Mouse (Mus musculus): ENCODE results near the gene Hnrnpc. TPM values are rescaled to one million over a fixed set of nuclear protein-coding genes. Genes with fewer than 3 reads are reported as not detected.
"Not testable (repeated sequence)": the region's sequence is repeated elsewhere in the genome, so short reads cannot be mapped to it uniquely, and the experiment has no call there.

The Hnrnpc gene
- polyA plus RNA-seq, 1 experiment from 2014 or later: 659 TPM

GRCm38 (mm10) chr14:52042359-52042758 lies 61.5 kb downstream of the Hnrnpc start, which contains the start of gene Olfr221:
TSS of gene Olfr221 (minus strand) at chr14:52042459.
- not testable (repeated sequence) for H3K36me3 ChIP-seq (ENCODE audit: insufficient read depth, low read length); H3K4me3 ChIP-seq (ENCODE audit: low read length); H3K27ac ChIP-seq (ENCODE audit: low read length); H3K4me1 ChIP-seq (ENCODE audit: insufficient read depth, low read length); H3K27me3 ChIP-seq (ENCODE audit: insufficient read depth, low read length); ATAC-seq (ENCODE audit: low FRiP score, low TSS enrichment); H3K9ac ChIP-seq (replicated peaks; ENCODE audit: low read length); H3K4me2 ChIP-seq (replicated peaks; ENCODE audit: low read depth, low read length); H3K9me3 ChIP-seq (ENCODE audit: low read length)
- 56% methylated on average over 3 of the region's 3 CpGs for WGBS

DNA sequence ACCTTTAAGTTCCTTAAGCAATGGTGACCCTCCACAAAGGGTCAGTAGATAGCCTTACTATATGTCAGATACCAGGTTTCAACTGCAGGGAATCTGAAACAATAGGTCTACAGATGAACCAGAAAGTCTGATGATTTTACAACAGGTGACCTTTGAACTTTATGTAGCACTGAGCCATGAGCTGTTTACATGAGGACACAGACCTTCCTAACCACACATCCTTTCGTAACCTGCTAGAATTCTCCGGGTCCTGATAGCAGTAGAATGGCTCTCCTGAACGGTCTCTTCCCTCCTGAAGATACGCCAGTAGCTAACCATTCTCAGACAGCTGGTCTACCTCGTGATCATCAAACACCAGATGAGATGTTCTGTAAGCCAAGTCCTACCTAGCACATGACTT lies 64.5 kb downstream of the Hnrnpc start:
- 89% methylated on average over 5 of the region's 5 CpGs for WGBS
- Histone ChIP-seq H3K4me1 (ENCODE audit: insufficient read depth, low read length) (no peaks in the 10 kb centered on the region), H3K27me3 (ENCODE audit: insufficient read depth, low read length) (no peaks in the 10 kb centered on the region), H3K4me3 (ENCODE audit: low read length) (no peak overlapping the region), H3K9ac (replicated peaks; ENCODE audit: low read length) (no peak overlapping the region), H3K36me3 (ENCODE audit: insufficient read depth, low read length) (no peaks in the 10 kb centered on the region), H3K4me2 (replicated peaks; ENCODE audit: low read depth, low read length) (no peak overlapping the region), H3K27ac (ENCODE audit: low read length) (no peak overlapping the region), H3K9me3 (ENCODE audit: low read length) (no peaks in the 10 kb centered on the region)
- no peak for ATAC-seq (ENCODE audit: low FRiP score, low TSS enrichment)

DNA sequence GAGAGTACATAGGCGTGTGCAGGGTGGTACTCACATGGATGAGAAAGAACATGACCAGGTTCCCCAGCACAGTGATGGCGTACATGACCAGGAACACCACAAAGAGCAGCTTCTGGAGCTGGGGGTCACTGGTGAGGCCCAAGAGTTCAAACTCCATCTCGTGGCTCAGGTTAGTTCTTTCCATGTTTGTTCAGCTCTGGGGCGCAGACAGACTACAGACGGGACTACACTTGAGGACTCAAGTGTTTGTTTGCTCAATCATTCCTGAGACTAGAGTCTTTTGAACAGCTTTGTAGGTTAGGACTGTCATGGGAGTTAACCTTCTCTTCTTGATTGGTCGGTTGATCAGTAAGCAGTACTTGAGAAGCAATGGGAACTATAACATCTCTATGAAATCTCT lies 67.9 kb downstream of the Hnrnpc start:
- Histone ChIP-seq H3K4me1 (ENCODE audit: insufficient read depth, low read length) (no peaks in the 10 kb centered on the region), H3K9me3 (ENCODE audit: low read length) (no peaks in the 10 kb centered on the region), H3K27ac (ENCODE audit: low read length) (no peak overlapping the region), H3K4me3 (ENCODE audit: low read length) (no peak overlapping the region), H3K36me3 (ENCODE audit: insufficient read depth, low read length) (no peaks in the 10 kb centered on the region), H3K9ac (replicated peaks; ENCODE audit: low read length) (no peak overlapping the region), H3K4me2 (replicated peaks; ENCODE audit: low read depth, low read length) (no peak overlapping the region), H3K27me3 (ENCODE audit: insufficient read depth, low read length) (no peaks in the 10 kb centered on the region)
- WGBS: 88% methylated on average over 6 of the region's 6 CpGs
- ATAC-seq (ENCODE audit: low FRiP score, low TSS enrichment): no peak

DNA sequence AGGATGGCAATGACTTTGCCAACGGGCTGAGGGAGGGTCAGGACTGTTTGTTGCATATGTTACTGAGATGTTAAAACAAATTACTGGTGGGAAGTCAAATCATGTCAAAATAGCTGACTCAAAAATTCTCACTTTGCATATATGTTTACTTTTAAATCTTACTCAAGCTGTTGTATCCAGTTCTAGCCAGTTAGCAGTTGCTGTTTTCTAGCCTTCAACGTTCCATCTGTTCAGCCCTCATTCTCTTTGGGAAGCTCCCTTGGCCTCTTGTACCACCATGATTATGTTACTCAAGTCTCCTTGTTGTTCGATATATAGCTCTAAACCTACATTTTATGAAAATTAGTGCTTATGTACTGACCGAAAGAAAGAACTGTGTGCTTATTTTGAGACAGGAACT lies 77.5 kb downstream of the Hnrnpc start:
- Histone ChIP-seq H3K4me2 (replicated peaks; ENCODE audit: low read depth, low read length) (no peak overlapping the region), H3K9me3 (ENCODE audit: low read length) (no peaks in the 10 kb centered on the region), H3K27me3 (ENCODE audit: insufficient read depth, low read length) (no peaks in the 10 kb centered on the region), H3K36me3 (ENCODE audit: insufficient read depth, low read length) (no peaks in the 10 kb centered on the region), H3K9ac (replicated peaks; ENCODE audit: low read length) (no peak overlapping the region), H3K27ac (ENCODE audit: low read length) (no peak overlapping the region), H3K4me3 (ENCODE audit: low read length) (no peak overlapping the region), H3K4me1 (ENCODE audit: insufficient read depth, low read length) (peaks cover 22% of the 10 kb centered on the region)
- no peak for ATAC-seq (ENCODE audit: low FRiP score, low TSS enrichment)
- WGBS: 86% methylated on average over 4 of the region's 4 CpGs

DNA sequence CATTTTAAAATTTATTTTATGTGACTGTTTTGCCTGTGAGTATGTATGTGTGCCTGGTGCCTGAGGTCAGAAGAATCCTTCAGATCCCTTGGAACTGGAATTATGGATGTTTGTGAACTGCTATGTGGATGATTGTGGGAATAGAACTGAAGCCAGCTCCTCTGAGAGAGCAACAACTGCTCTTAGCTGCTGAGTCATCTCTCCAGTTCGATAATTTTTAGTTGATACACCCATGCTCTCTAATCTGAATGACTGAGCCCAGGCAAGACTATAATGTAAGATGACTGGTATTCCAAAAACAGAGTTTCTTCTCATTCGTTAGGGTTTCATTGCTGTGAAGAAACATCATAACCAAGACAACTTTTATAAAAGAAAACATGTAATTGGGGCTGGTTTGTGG lies 79.7 kb downstream of the Hnrnpc start:
- Histone ChIP-seq H3K4me1 (ENCODE audit: insufficient read depth, low read length) (peaks cover 30% of the 10 kb centered on the region), H3K27me3 (ENCODE audit: insufficient read depth, low read length) (no peaks in the 10 kb centered on the region), H3K36me3 (ENCODE audit: insufficient read depth, low read length) (no peaks in the 10 kb centered on the region), H3K4me3 (ENCODE audit: low read length) (no peak overlapping the region), H3K27ac (ENCODE audit: low read length) (no peak overlapping the region), H3K4me2 (replicated peaks; ENCODE audit: low read depth, low read length) (no peak overlapping the region), H3K9ac (replicated peaks; ENCODE audit: low read length) (no peak overlapping the region), H3K9me3 (ENCODE audit: low read length) (no peaks in the 10 kb centered on the region)
- ATAC-seq (ENCODE audit: low FRiP score, low TSS enrichment): no peak
- 82% methylated on average over 2 of the region's 2 CpGs for WGBS

Other genes starting within 250 kb of the Hnrnpc start
- gene Mettl17, start 219.2 kb downstream of the Hnrnpc start, polyA plus RNA-seq (2015; fragmentation: Nextera tagmentation; extraction: Ambion mirVana): 49.1 and 57.3 TPM in 2 replicates
- 0.30 and 0.50 TPM in 2 replicates for gene Slc39a2, start 211.1 kb downstream of the Hnrnpc start, polyA plus RNA-seq (2015; fragmentation: Nextera tagmentation; extraction: Ambion mirVana)
- gene Ndrg2, start 189.9 kb downstream of the Hnrnpc start, polyA plus RNA-seq (2015; fragmentation: Nextera tagmentation; extraction: Ambion mirVana): 52.0 and 59.5 TPM in 2 replicates
- not detected in 2 replicates for gene Tppp2, start 185.6 kb downstream of the Hnrnpc start, polyA plus RNA-seq (2015; fragmentation: Nextera tagmentation; extraction: Ambion mirVana)
- gene Rnase13, start 181.3 kb downstream of the Hnrnpc start, polyA plus RNA-seq (2015; fragmentation: Nextera tagmentation; extraction: Ambion mirVana): not detected in 2 replicates
- gene Arhgef40, start 119.3 kb downstream of the Hnrnpc start, polyA plus RNA-seq (2015; fragmentation: Nextera tagmentation; extraction: Ambion mirVana): 92.1 and 97.8 TPM in 2 replicates
- gene Tmem253, start 88.4 kb downstream of the Hnrnpc start, polyA plus RNA-seq (2015; fragmentation: Nextera tagmentation; extraction: Ambion mirVana): 1.0 and 1.6 TPM in 2 replicates
- 38.9 and 39.2 TPM in 2 replicates for gene Zfp219, start 83.3 kb downstream of the Hnrnpc start, polyA plus RNA-seq (2015; fragmentation: Nextera tagmentation; extraction: Ambion mirVana)
- gene Olfr221, start 61.6 kb downstream of the Hnrnpc start, polyA plus RNA-seq (2015; fragmentation: Nextera tagmentation; extraction: Ambion mirVana): not detected in 2 replicates
- gene Rpgrip1, start 6.7 kb upstream of the Hnrnpc start, polyA plus RNA-seq (2015; fragmentation: Nextera tagmentation; extraction: Ambion mirVana): 67.4 and 74.1 TPM in 2 replicates
- 51.1 and 60.0 TPM in 2 replicates for gene Supt16, start 93.4 kb upstream of the Hnrnpc start, polyA plus RNA-seq (2015; fragmentation: Nextera tagmentation; extraction: Ambion mirVana)
- gene Chd8, start 153.8 kb upstream of the Hnrnpc start, polyA plus RNA-seq (2015; fragmentation: Nextera tagmentation; extraction: Ambion mirVana): 27.5 and 34.9 TPM in 2 replicates
- 43.6 and 46.2 TPM in 2 replicates for gene Tox4, start 175.1 kb upstream of the Hnrnpc start, polyA plus RNA-seq (2015; fragmentation: Nextera tagmentation; extraction: Ambion mirVana)
- gene Rab2b, start 175.5 kb upstream of the Hnrnpc start, polyA plus RNA-seq (2015; fragmentation: Nextera tagmentation; extraction: Ambion mirVana): 23.3 and 24.4 TPM in 2 replicates
- 51.7 and 57.0 TPM in 2 replicates for gene Mettl3, start 201.1 kb upstream of the Hnrnpc start, polyA plus RNA-seq (2015; fragmentation: Nextera tagmentation; extraction: Ambion mirVana)
- 39.1 and 46.0 TPM in 2 replicates for gene Sall2, start 224.7 kb upstream of the Hnrnpc start, polyA plus RNA-seq (2015; fragmentation: Nextera tagmentation; extraction: Ambion mirVana)

All from kidney, embryonic 16.5 days (tissue).